Mouse (Mus musculus) lung, postnatal 0 days (tissue): ENCODE data around the gene Ppp1r15a. TPM values are rescaled to one million over a fixed set of nuclear protein-coding genes. Genes with fewer than 3 reads are reported as not detected.
A peak's percentile ranks its signal among the peaks of the same experiment; 100 is the strongest.

Experiments used
- ATAC-seq: fragments of 200-750 bp; cut with Nextera tagmentation; 2 replicates; pipeline ENCODE4 v1.8.0; 2017; ENCODE audit warnings: moderate library complexity
- DNase-seq: peaks from one replicate; pipeline ENCODE4 v3.0.0-alpha.2; 2016; ENCODE audit warnings: low spot score
- H3K27ac ChIP-seq: fragments of 300-500 bp; sonication (generic); 2 replicates; pipeline ENCODE4 v1.5.1; 2014; ENCODE audit warnings: antibody characterized with exemption, mild to moderate bottlenecking, low read length, mixed read lengths
- H3K27me3 ChIP-seq: fragments of 300-500 bp; sonication (generic); replicated peaks from 2 replicates; pipeline ENCODE4 v1.6.1; 2014; ENCODE audit warnings: low read length, mixed read lengths; ENCODE audit not compliant: insufficient read depth
- H3K36me3 ChIP-seq: fragments of 300-500 bp; sonication (generic); 2 replicates; pipeline ENCODE4 v1.6.1; 2014; ENCODE audit warnings: low read length, mixed read lengths; ENCODE audit not compliant: insufficient read depth
- H3K4me1 ChIP-seq: fragments of 300-500 bp; sonication (generic); 2 replicates; pipeline ENCODE4 v1.6.1; 2014; ENCODE audit warnings: antibody characterized with exemption, low read depth, low read length, mixed read lengths; ENCODE audit not compliant: insufficient read depth
- H3K4me2 ChIP-seq: fragments of 300-500 bp; sonication (generic); replicated peaks from 2 replicates; pipeline ENCODE4 v1.6.1; 2014; ENCODE audit warnings: low read depth, mild to moderate bottlenecking, low read length, moderate library complexity, mixed read lengths
- H3K4me3 ChIP-seq: fragments of 300-500 bp; sonication (generic); 2 replicates; pipeline ENCODE4 v1.5.1; 2014; ENCODE audit warnings: low read depth, low read length
- H3K9ac ChIP-seq: fragments of 300-500 bp; sonication (generic); replicated peaks from 2 replicates; pipeline ENCODE4 v1.6.1; 2014; ENCODE audit warnings: low read depth, mild to moderate bottlenecking
- H3K9me3 ChIP-seq: fragments of 300-500 bp; sonication (generic); 2 replicates; pipeline ENCODE4 v1.6.1; 2016; ENCODE audit warnings: low read length, mixed read lengths
- CTCF ChIP-seq: IDR thresholded peaks from 2 replicates; pipeline ENCODE4 v1.5.1; 2016; ENCODE audit warnings: antibody characterized with exemption, mild to moderate bottlenecking
- EP300 ChIP-seq: IDR thresholded peaks from 2 replicates; pipeline ENCODE4 v1.6.1; 2016; ENCODE audit warnings: antibody characterized with exemption, mild to moderate bottlenecking, control low read depth
- WGBS: fragments of 180-500 bp; shearing (Covaris S2); extraction: QIAGEN DNeasy Blood & Tissue Kit; methylation state at CpG from one replicate; pipeline ENCODE4 v1.1.7; 2014; 5-methylcytosine and 5-hydroxymethylcytosine counted together
- polyA plus RNA-seq: library from polyadenylated mRNA; unstranded; fragments of >200 nt; fragmentation: Nextera tagmentation; extraction: Ambion mirVana; gene quantifications from 2 replicates; pipeline ENCODE4 v1.2.1, GENCODE M21; 2015

The Ppp1r15a gene
- polyA plus RNA-seq, 1 experiment from 2014 or later: 36.6 TPM

GRCm38 (mm10) chr7:45507583-45507982, 18.5 kb downstream of the Ppp1r15a start:
- no peak for DNase-seq
- H3K27ac ChIP-seq: no peak overlapping the region
- no peaks in the 10 kb centered on the region for H3K27me3 ChIP-seq
- TF ChIP-seq EP300 (no peak), CTCF (no peak)
- no peaks in the 10 kb centered on the region for H3K9me3 ChIP-seq
- H3K9ac ChIP-seq: no peak overlapping the region
- no peak for ATAC-seq
- H3K36me3 ChIP-seq: no peaks in the 10 kb centered on the region; the same call in 1 of the 2 replicates
- H3K4me3 ChIP-seq: no peak overlapping the region
- H3K4me2 ChIP-seq: no peak overlapping the region
- 79% methylated on average over 6 of the region's 6 CpGs for WGBS
- H3K4me1 ChIP-seq: peaks cover 8% of the 10 kb centered on the region; the same call in 1 of the 2 replicates

GRCm38 (mm10) chr7:45498427-45498826, 27.6 kb downstream of the Ppp1r15a start:
- Histone ChIP-seq H3K4me3 (no peak overlapping the region), H3K27me3 (no peaks in the 10 kb centered on the region), H3K36me3 (peaks cover 22% of the 10 kb centered on the region), H3K9ac (no peak overlapping the region), H3K27ac (no peak overlapping the region), H3K9me3 (no peaks in the 10 kb centered on the region), H3K4me1 (no peaks in the 10 kb centered on the region), H3K4me2 (no peak overlapping the region)
- no peak for TF ChIP-seq CTCF
- WGBS: 95% methylated on average over 6 of the region's 6 CpGs
- ATAC-seq: no peak
- no peak for DNase-seq

- WGBS: 80% methylated on average over 9 of the region's 9 CpGs
- DNase-seq (no peak), ATAC-seq (no peak)
- H3K27ac ChIP-seq: no peak overlapping the region
- no peaks in the 10 kb centered on the region for H3K4me1 ChIP-seq
- TF ChIP-seq CTCF (no peak), EP300 (no peak)
- H3K27me3 ChIP-seq: no peaks in the 10 kb centered on the region
- H3K36me3 ChIP-seq: peaks cover 15% of the 10 kb centered on the region
- no peak overlapping the region for H3K4me2 ChIP-seq
- H3K9ac ChIP-seq: no peak overlapping the region
- H3K4me3 ChIP-seq: no peak overlapping the region
- no peaks in the 10 kb centered on the region for H3K9me3 ChIP-seq
Measured at GRCm38 (mm10) chr7:45494548-45494947, 31.5 kb downstream of the Ppp1r15a start.

- H3K36me3 ChIP-seq: peaks cover 15% of the 10 kb centered on the region
- no peak overlapping the region for H3K27ac ChIP-seq
- TF ChIP-seq EP300 (no peak), CTCF (no peak)
- no peak overlapping the region for H3K9ac ChIP-seq
- ATAC-seq: no peak
- no peaks in the 10 kb centered on the region for H3K9me3 ChIP-seq
- H3K4me2 ChIP-seq: no peak overlapping the region
- whole genome bisulfite sequencing: 78% methylated on average over 5 of the region's 5 CpGs
- DNase-seq: no peak
- H3K4me1 ChIP-seq: peaks cover 3% of the 10 kb centered on the region; the same call in 1 of the 2 replicates
- no peak overlapping the region for H3K4me3 ChIP-seq
- H3K27me3 ChIP-seq: no peaks in the 10 kb centered on the region
Measured at GRCm38 (mm10) chr7:45492951-45493350, 33.1 kb downstream of the Ppp1r15a start.

GRCm38 (mm10) chr7:45492225-45492844, 33.7 kb downstream of the Ppp1r15a start:
- Histone ChIP-seq H3K27me3 (no peaks in the 10 kb centered on the region), H3K4me3 (no peak overlapping the region), H3K9ac (no peak overlapping the region), H3K4me2 (no peak overlapping the region), H3K4me1 (peaks cover 3% of the 10 kb centered on the region; the same call in 1 of the 2 replicates), H3K36me3 (peaks cover 15% of the 10 kb centered on the region), H3K9me3 (no peaks in the 10 kb centered on the region), H3K27ac (no peak overlapping the region)
- no peak for DNase-seq
- no peak for ATAC-seq
- TF ChIP-seq EP300 (no peak), CTCF (no peak)
- WGBS: 89% methylated on average over 8 of the region's 8 CpGs

- peaks cover 3% of the 10 kb centered on the region; the same call in 1 of the 2 replicates for H3K4me1 ChIP-seq
- H3K9me3 ChIP-seq: no peaks in the 10 kb centered on the region
- H3K36me3 ChIP-seq: peaks cover 15% of the 10 kb centered on the region
- TF ChIP-seq CTCF: no peak
- no peak for TF ChIP-seq EP300
- H3K4me3 ChIP-seq: no peak overlapping the region
- H3K27ac ChIP-seq: no peak overlapping the region
- DNase-seq (peak; percentile 31), ATAC-seq (peak; percentile 46)
- H3K4me2 ChIP-seq: 0 out of 2 replicates have a peak overlapping the region, but pooled peaks have one; percentile 22
- 19% methylated on average over 3 of the region's 3 CpGs for WGBS
- no peak overlapping the region for H3K9ac ChIP-seq
- H3K27me3 ChIP-seq: no peaks in the 10 kb centered on the region
Measured at GRCm38 (mm10) chr7:45491264-45491663, 34.8 kb downstream of the Ppp1r15a start.
